Mouse (Mus musculus): ENCODE results near the gene Abca13.

- TF ChIP-seq CTCF (IDR thresholded peaks at IDR 0.05; ENCODE audit: control insufficient read depth, insufficient read depth, insufficient replicate concordance, low read depth, low read length) (no peak), POLR2A (IDR thresholded peaks at IDR 0.05; ENCODE audit: control insufficient read depth, low read depth, low read length) (no peak)
Observed at GRCm38 (mm10) chr11:9538328-9538727, 346.6 kb downstream of the Abca13 start.

All from testis, adult 2 months (tissue).